In genomic region chr8:106576849-106577555, GRCm38 (mm10) we compare ENCODE assay signal across 10 mouse cellular contexts. TPM values are rescaled to one million over a fixed set of nuclear protein-coding genes. Genes with fewer than 3 reads are reported as not detected.
DNase-seq lines count a peak whose midpoint lies in the region; ATAC-seq and TF ChIP-seq lines count a peak whose summit lies in the region.
"Had no signal": no experiment of that assay in that cellular context is flagged by ENCODE, and none has a peak within 500 bp of the region (broad histone marks: within the 10 kb centered on the region; RNA-seq: fewer than 3 reads in every experiment).

No protein-coding gene starts in this region.

- peak overlapping the region; percentile 63 for H3K27ac ChIP-seq in heart, embryonic 15.5 days
- H3K27ac ChIP-seq in lung, embryonic 15.5 days, result peak overlapping the region; percentile 83
- H3K27ac ChIP-seq in left cerebral cortex, adult 2 months, result no peak overlapping the region
- H3K27ac ChIP-seq: midbrain, embryonic 12.5 days had no signal

- no peak overlapping the region for H3K4me3 ChIP-seq in heart, embryonic 15.5 days
- no peak overlapping the region for H3K4me3 ChIP-seq in lung, embryonic 15.5 days
- H3K4me3 ChIP-seq in left cerebral cortex, adult 2 months, result no peak overlapping the region
- H3K4me3 ChIP-seq: midbrain, embryonic 12.5 days had no signal

- no peaks in the 10 kb centered on the region for H3K36me3 ChIP-seq in heart, embryonic 15.5 days
- H3K36me3 ChIP-seq in lung, embryonic 15.5 days, result no peaks in the 10 kb centered on the region
- H3K36me3 ChIP-seq: midbrain, embryonic 12.5 days had no signal

- no peak overlapping the region for H3K9ac ChIP-seq in heart, embryonic 15.5 days
- H3K9ac ChIP-seq in lung, embryonic 15.5 days, result no peak overlapping the region
- H3K9ac ChIP-seq: midbrain, embryonic 12.5 days had no signal

- no peaks in the 10 kb centered on the region for H3K27me3 ChIP-seq in heart, embryonic 15.5 days
- no peaks in the 10 kb centered on the region for H3K27me3 ChIP-seq in lung, embryonic 15.5 days

- no peak overlapping the region for H3K4me2 ChIP-seq in heart, embryonic 15.5 days
- H3K4me2 ChIP-seq in lung, embryonic 15.5 days, result no peak overlapping the region
- H3K4me2 ChIP-seq: midbrain, embryonic 12.5 days had no signal

- 16% methylated on average over 6 of the region's 6 CpGs for WGBS in heart, embryonic 15.5 days
- 13% methylated on average over 6 of the region's 6 CpGs for WGBS in lung, embryonic 15.5 days

- TF ChIP-seq CTCF in left cerebral cortex, adult 2 months (IDR thresholded peaks at IDR 0.05), result no peak

- peak; percentile 67 for ATAC-seq in heart, embryonic 15.5 days (replicated peaks; ENCODE audit: insufficient number of reproducible peaks, insufficient read depth, low FRiP score, low read depth)
- peak; percentile 83 for ATAC-seq in lung, embryonic 15.5 days (ENCODE audit: borderline replicate concordance, extremely low read depth, low FRiP score, low TSS enrichment)

- H3K9me3 ChIP-seq in heart, embryonic 15.5 days (replicated peaks), result no peaks in the 10 kb centered on the region
- no peaks in the 10 kb centered on the region for H3K9me3 ChIP-seq in lung, embryonic 15.5 days
- H3K9me3 ChIP-seq: midbrain, embryonic 12.5 days had no signal

- peak; percentile 63 to 77 for DNase-seq in adrenal gland, adult (ENCODE audit: inconsistent age in 2 of 2, low spot score in 1 of 2)
- no peak for DNase-seq in adrenal gland, postnatal 4 days (ENCODE audit: low spot score in 2 of 2)
- DNase-seq in 3134 (ENCODE audit: extremely low read depth, insufficient read length, low spot score), result peak; percentile 41
- DNase-seq in frontal cortex, postnatal 10 days (ENCODE audit: low spot score in 2 of 2), result no peak
- DNase-seq in frontal cortex, postnatal 25 days (ENCODE audit: low spot score in 2 of 2), result no peak
- DNase-seq in left cerebral cortex, adult 2 months (ENCODE audit: extremely low spot score in 1 of 2, low spot score in 2 of 2), result no peak
- DNase-seq: thymus, postnatal 14 days had no signal

- H3K4me1 ChIP-seq in heart, embryonic 15.5 days (replicated peaks), result peaks cover 11% of the 10 kb centered on the region
- H3K4me1 ChIP-seq in lung, embryonic 15.5 days, result peaks cover 32% of the 10 kb centered on the region
- H3K4me1 ChIP-seq: midbrain, embryonic 12.5 days had no signal

- intact Hi-C loops in left cerebral cortex, adult 2 months (cut with DNase I), result no loop called here

RNA-seq across cellular contexts. Expression of gene Gm10073, which starts 3.7 kb away (rescaled TPM):
- total RNA-seq in adrenal gland, postnatal 4 days (2021), result 100 to 1,000 TPM; 142 to 154 TPM
- 6.5 and 8.6 TPM in 2 replicates for polyA plus RNA-seq in heart, embryonic 15.5 days (2015; fragmentation: Nextera tagmentation; extraction: Ambion mirVana)
- polyA plus RNA-seq in lung, embryonic 15.5 days (2015; fragmentation: Nextera tagmentation; extraction: Ambion mirVana), result 8.3 and 9.0 TPM in 2 replicates
- total RNA-seq in left cerebral cortex, adult 2 months (2021), result 10 to 100 TPM; 76.6 to 90.7 TPM

RNA-seq across cellular contexts. Expression of gene Cdh1, which starts 26.1 kb away (rescaled TPM):
- total RNA-seq in adrenal gland, postnatal 4 days (2021), result 10 to 100 TPM in 1 of 2 experiments, 1 to 10 TPM in 1; 7.7 to 26.7 TPM
- 3.6 and 17.4 TPM in 2 replicates for polyA plus RNA-seq in heart, embryonic 15.5 days (2015; fragmentation: Nextera tagmentation; extraction: Ambion mirVana)
- polyA plus RNA-seq in lung, embryonic 15.5 days (2015; fragmentation: Nextera tagmentation; extraction: Ambion mirVana), result 106 and 117 TPM in 2 replicates
- 1 to 10 TPM; 1.3 to 2.2 TPM for total RNA-seq in left cerebral cortex, adult 2 months (2021)

Comparison
In these comparisons a context has a peak if more than half of its experiments do, and no peak if none do; other contexts are left out.
1. DNase-seq: peak in adrenal gland, adult (2 of 2) and 3134 (single experiment); none in adrenal gland, postnatal 4 days (0 of 2), frontal cortex, postnatal 10 days (0 of 2), frontal cortex, postnatal 25 days (0 of 2) and left cerebral cortex, adult 2 months (0 of 2).